Mouse (Mus musculus) heart, adult 2 months (tissue): ENCODE data around the gene Gm38394.
"Not testable (repeated sequence)": the region's sequence is repeated elsewhere in the genome, so short reads cannot be mapped to it uniquely, and the experiment has no call there.

Source experiments
- CTCF ChIP-seq: fragments of 200-600 bp; IDR thresholded peaks from 2 replicates; pipeline ENCODE4 v1.8.1; 2022; ENCODE audit warnings: antibody characterized with exemption, mild to moderate bottlenecking, moderate library complexity
- EP300 ChIP-seq: fragments of 200-500 bp; IDR thresholded peaks from 2 replicates; pipeline ENCODE4 v1.6.1; 2011; ENCODE audit warnings: low read depth, low read length, control low read depth; ENCODE audit not compliant: insufficient read depth
- POLR2A ChIP-seq: fragments of 200-500 bp; IDR thresholded peaks from 2 replicates; pipeline ENCODE4 v1.6.1; 2011; ENCODE audit warnings: mild to moderate bottlenecking, low read depth, low read length, control low read depth; ENCODE audit not compliant: insufficient read depth

DNA sequence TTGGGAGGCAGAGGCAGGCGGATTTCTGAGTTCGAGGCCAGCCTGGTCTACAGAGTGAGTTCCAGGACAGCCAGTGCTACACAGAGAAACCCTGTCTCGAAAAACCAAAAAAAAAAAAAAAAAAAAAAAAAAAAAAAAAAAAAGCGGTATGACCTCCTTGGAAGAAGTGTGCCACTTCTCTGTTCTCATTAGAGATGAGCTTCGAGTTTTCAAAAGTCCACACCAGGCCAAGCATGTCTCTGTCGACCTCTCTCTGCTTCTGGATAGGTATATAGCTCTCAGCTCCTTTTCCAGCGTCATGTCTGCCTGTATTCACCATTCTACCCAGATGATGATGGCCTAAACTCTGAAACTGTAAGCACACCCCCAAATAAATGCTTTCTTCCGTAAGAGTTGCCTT is 4.6 kb upstream of the Gm38394 start:
- not testable (repeated sequence) for TF ChIP-seq CTCF, POLR2A, EP300
